Mouse (Mus musculus) cerebellum, adult 9-11 months (tissue): ENCODE results near the gene Nudt16l1.

Experiments
- DNase-seq: peaks from one replicate; pipeline ENCODE4 v3.0.0; 2022

Nudt16l1 gene

GRCm38 (mm10) chr16:4938461-4938860 is at the start of gene Nudt16l1:
Gene Nudt16l1 (plus strand): TSS chr16:4938761.
- DNase-seq: no peak

GRCm38 (mm10) chr16:4890201-4890709 is 48.3 kb upstream of the Nudt16l1 start:
- DNase-seq: no peak

- no peak for DNase-seq
Observed at GRCm38 (mm10) chr16:4892171-4892570, 46.4 kb upstream of the Nudt16l1 start.

GRCm38 (mm10) chr16:4894201-4894908 is 44.2 kb upstream of the Nudt16l1 start:
- DNase-seq: no peak

- peak; percentile 70 for DNase-seq
Observed at GRCm38 (mm10) chr16:4896249-4897027, 42.1 kb upstream of the Nudt16l1 start.

- DNase-seq: no peak
Observed at GRCm38 (mm10) chr16:4897146-4897730, 41.3 kb upstream of the Nudt16l1 start.

- DNase-seq: no peak
Observed at GRCm38 (mm10) chr16:4898881-4899280, 39.7 kb upstream of the Nudt16l1 start.

- no peak for DNase-seq
Observed at GRCm38 (mm10) chr16:4899711-4900110, 38.9 kb upstream of the Nudt16l1 start.

GRCm38 (mm10) chr16:4901167-4901566 is 37.4 kb upstream of the Nudt16l1 start:
- DNase-seq: no peak

GRCm38 (mm10) chr16:4902390-4902789 is 36.2 kb upstream of the Nudt16l1 start:
- DNase-seq: no peak

GRCm38 (mm10) chr16:4903491-4904102 is 35.0 kb upstream of the Nudt16l1 start:
- no peak for DNase-seq

GRCm38 (mm10) chr16:4904878-4905277 is 33.7 kb upstream of the Nudt16l1 start:
- no peak for DNase-seq

GRCm38 (mm10) chr16:4905591-4905990 is 33.0 kb upstream of the Nudt16l1 start:
- no peak for DNase-seq

GRCm38 (mm10) chr16:4906559-4906958 is 32.0 kb upstream of the Nudt16l1 start:
- DNase-seq: no peak

GRCm38 (mm10) chr16:4907386-4907785 is 31.2 kb upstream of the Nudt16l1 start:
- DNase-seq: no peak

GRCm38 (mm10) chr16:4907972-4908371 is 30.6 kb upstream of the Nudt16l1 start:
- DNase-seq: no peak

GRCm38 (mm10) chr16:4909745-4910144 is 28.8 kb upstream of the Nudt16l1 start:
- no peak for DNase-seq

GRCm38 (mm10) chr16:4910758-4911157 is 27.8 kb upstream of the Nudt16l1 start:
- DNase-seq: no peak

- no peak for DNase-seq
Observed at GRCm38 (mm10) chr16:4912074-4912648, 26.4 kb upstream of the Nudt16l1 start.

- no peak for DNase-seq
Observed at GRCm38 (mm10) chr16:4912907-4913782, 25.4 kb upstream of the Nudt16l1 start.
